9 mouse cellular contexts compared by ENCODE assay signal in genomic region chr8:76972947-76973552, GRCm38 (mm10).
DNase-seq lines count a peak whose midpoint lies in the region; ATAC-seq and TF ChIP-seq lines count a peak whose summit lies in the region.
"Had no signal": no experiment of that assay in that cellular context is flagged by ENCODE, and none has a peak within 500 bp of the region (broad histone marks: within the 10 kb centered on the region; RNA-seq: fewer than 3 reads in every experiment).

No protein-coding gene starts in this region.

- H3K4me2 ChIP-seq in forebrain, embryonic 13.5 days: no peak overlapping the region
- H3K4me2 ChIP-seq in forebrain, embryonic 11.5 days (ENCODE audit: low read depth, low read length, severe bottlenecking): no peak overlapping the region
- H3K4me2 ChIP-seq in myocyte (ENCODE audit: low read depth): peak overlapping the region; percentile 29
- H3K4me2 ChIP-seq: limb, embryonic 15.5 days had no signal

- H3K36me3 ChIP-seq in forebrain, embryonic 13.5 days (ENCODE audit: poor library complexity, severe bottlenecking): no peaks in the 10 kb centered on the region
- no peaks in the 10 kb centered on the region for H3K36me3 ChIP-seq in forebrain, embryonic 11.5 days (ENCODE audit: control insufficient read depth, insufficient read depth, low read length)
- no peaks in the 10 kb centered on the region for H3K36me3 ChIP-seq in myocyte (ENCODE audit: control insufficient read depth, insufficient read depth)
- H3K36me3 ChIP-seq: limb, embryonic 15.5 days had no signal

- H3ac ChIP-seq in myocyte (ENCODE audit: control insufficient read depth, insufficient read length): no peak overlapping the region

- no peaks in the 10 kb centered on the region for H3K27me3 ChIP-seq in forebrain, embryonic 13.5 days
- no peaks in the 10 kb centered on the region for H3K27me3 ChIP-seq in forebrain, embryonic 11.5 days (ENCODE audit: control insufficient read depth, insufficient read depth, low read length)
- no peaks in the 10 kb centered on the region for H3K27me3 ChIP-seq in myocyte (ENCODE audit: control insufficient read depth, insufficient read depth, insufficient read length)
- H3K27me3 ChIP-seq: limb, embryonic 15.5 days had no signal

- ATAC-seq in forebrain, embryonic 13.5 days: peak; percentile 92
- ATAC-seq in forebrain, embryonic 11.5 days (replicated peaks; ENCODE audit: low FRiP score): no peak

- H3K79me2 ChIP-seq in myocyte (ENCODE audit: control insufficient read depth, insufficient read depth): no peaks in the 10 kb centered on the region

- no peak for DNase-seq in forebrain, embryonic 11.5 days (ENCODE audit: low spot score)
- DNase-seq in right cerebral cortex, postnatal 14 days: peak; percentile 34
- no peak for DNase-seq in right cerebral cortex, postnatal 36 days (ENCODE audit: low spot score in 2 of 2)
- DNase-seq in heart, postnatal 4 days: peak; percentile 55
- no peak for DNase-seq in B cell, adult 2 months
- DNase-seq in spleen, postnatal 36 days (ENCODE audit: low spot score in 2 of 2): no peak

- WGBS in forebrain, embryonic 13.5 days: 38% methylated on average over 8 of the region's 8 CpGs
- WGBS in forebrain, embryonic 11.5 days: 66% methylated on average over 8 of the region's 8 CpGs

- no peak overlapping the region for H3K27ac ChIP-seq in forebrain, embryonic 13.5 days
- no peak overlapping the region for H3K27ac ChIP-seq in forebrain, embryonic 11.5 days (ENCODE audit: low read depth, low read length)
- H3K27ac ChIP-seq: limb, embryonic 15.5 days had no signal

- no peak overlapping the region for H3K4me3 ChIP-seq in forebrain, embryonic 13.5 days
- H3K4me3 ChIP-seq in forebrain, embryonic 11.5 days (ENCODE audit: low read depth, low read length): no peak overlapping the region
- no peak overlapping the region for H3K4me3 ChIP-seq in myocyte
- H3K4me3 ChIP-seq: limb, embryonic 15.5 days had no signal

- no peaks in the 10 kb centered on the region for H3K9me3 ChIP-seq in forebrain, embryonic 13.5 days (replicated peaks)
- no peaks in the 10 kb centered on the region for H3K9me3 ChIP-seq in forebrain, embryonic 11.5 days (ENCODE audit: control insufficient read depth, low read length)
- H3K9me3 ChIP-seq: limb, embryonic 15.5 days had no signal

- no peak for TF ChIP-seq POLR2A in myocyte (IDR thresholded peaks at IDR 0.05; ENCODE audit: insufficient read length, low read depth)

- H3K9ac ChIP-seq in forebrain, embryonic 13.5 days: no peak overlapping the region
- no peak overlapping the region for H3K9ac ChIP-seq in forebrain, embryonic 11.5 days (ENCODE audit: low read length)
- H3K9ac ChIP-seq: limb, embryonic 15.5 days had no signal

- peaks cover 12% of the 10 kb centered on the region for H3K4me1 ChIP-seq in forebrain, embryonic 13.5 days
- H3K4me1 ChIP-seq in forebrain, embryonic 11.5 days (replicated peaks; ENCODE audit: control insufficient read depth, insufficient read depth, low read length): no peaks in the 10 kb centered on the region
- H3K4me1 ChIP-seq: limb, embryonic 15.5 days had no signal

TF ChIP-seq in myocyte, 11 proteins besides CTCF, POLR2A, EP300 and RAD21:
- TF ChIP-seq POLR2AphosphoS2 (IDR thresholded peaks at IDR 0.05; ENCODE audit: insufficient read length, low read depth) (no peak), CEBPB (IDR thresholded peaks at IDR 0.05; ENCODE audit: insufficient read depth, poor library complexity, severe bottlenecking) (no peak), TCF12 (IDR thresholded peaks at IDR 0.05; ENCODE audit: insufficient read depth, poor library complexity, severe bottlenecking) (no peak), REST (IDR thresholded peaks at IDR 0.05; ENCODE audit: insufficient read depth, insufficient read length) (no peak), MYOG (IDR thresholded peaks at IDR 0.05; ENCODE audit: control insufficient read depth in 1 of 3, insufficient read depth in 1 of 3, insufficient read length in 2 of 3, low read depth in 2 of 3) (no peak), TCF3 (IDR thresholded peaks at IDR 0.05; ENCODE audit: insufficient read length, low read depth) (no peak), E2F4 (IDR thresholded peaks at IDR 0.05; ENCODE audit: insufficient read depth) (no peak), MAX (IDR thresholded peaks at IDR 0.05; ENCODE audit: low read depth) (no peak), USF1 (IDR thresholded peaks at IDR 0.05; ENCODE audit: low read depth) (no peak), MYOD1 (IDR thresholded peaks at IDR 0.05; ENCODE audit: control insufficient read depth in 1 of 3, insufficient read length in 2 of 3, low read depth in 2 of 3) (no peak), SRF (IDR thresholded peaks at IDR 0.05; ENCODE audit: control insufficient read depth, insufficient read length, low read depth) (no peak)

Comparison
In these comparisons a context has a peak if more than half of its experiments do, and no peak if none do; other contexts are left out.
1. DNase-seq: peak in right cerebral cortex, postnatal 14 days (single experiment) and heart, postnatal 4 days (single experiment); none in forebrain, embryonic 11.5 days (single experiment), right cerebral cortex, postnatal 36 days (0 of 2), B cell, adult 2 months (0 of 2) and spleen, postnatal 36 days (0 of 2).